Mouse (Mus musculus) naive thymus-derived CD4-positive, alpha-beta T cell, adult 5 months (primary cell): ENCODE results near the gene Slc6a12. TPM values are rescaled to one million over a fixed set of nuclear protein-coding genes. Genes with fewer than 3 reads are reported as not detected.

Experiments used
- polyA plus RNA-seq: library from polyadenylated mRNA; unstranded; fragments of 100-300 nt; shearing (Covaris generic); gene quantifications from one replicate; pipeline ENCODE4 v1.2.1, GENCODE M21; 2017

Slc6a12 gene
- polyA plus RNA-seq: not detected

DNA sequence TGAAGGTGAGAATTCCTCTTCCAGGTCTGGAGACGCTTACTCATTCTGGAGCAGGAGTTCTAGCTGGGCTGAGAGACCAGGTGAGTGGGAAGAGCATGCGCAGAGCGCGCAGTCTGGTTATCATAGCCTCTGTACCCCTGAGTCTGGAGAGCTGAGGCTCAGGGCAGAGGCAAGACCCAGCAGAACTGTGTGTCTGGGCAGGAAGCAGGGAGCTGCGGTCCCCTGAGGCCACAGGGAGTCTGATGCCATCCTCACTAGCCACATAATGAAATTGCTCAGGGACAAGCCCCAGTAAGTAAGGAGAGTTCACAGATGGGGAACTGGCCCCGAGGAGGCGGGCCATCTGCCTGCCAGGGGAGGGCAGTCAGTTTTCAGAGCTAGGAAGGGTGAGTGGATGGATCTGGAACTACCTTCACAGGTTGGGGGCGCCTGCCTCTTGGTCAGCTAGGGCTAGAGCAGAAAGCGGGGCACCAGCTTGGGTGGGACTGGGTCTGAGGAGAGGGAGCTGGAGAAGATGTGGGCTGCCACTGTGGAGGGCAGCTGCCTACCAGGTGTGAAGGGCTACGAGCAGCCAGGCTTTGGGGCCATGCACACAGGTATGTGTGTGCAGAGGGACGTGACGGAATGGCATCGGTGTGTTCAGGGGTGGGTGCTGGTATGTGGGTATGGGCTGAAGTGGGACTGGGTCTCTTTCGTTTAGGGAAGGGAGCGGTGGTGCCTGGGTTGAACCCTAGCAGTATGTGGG is at the start of gene Slc6a12:
Gene Slc6a12 (plus strand): TSS at position 51 of the 745 bp plus-strand sequence.

DNA sequence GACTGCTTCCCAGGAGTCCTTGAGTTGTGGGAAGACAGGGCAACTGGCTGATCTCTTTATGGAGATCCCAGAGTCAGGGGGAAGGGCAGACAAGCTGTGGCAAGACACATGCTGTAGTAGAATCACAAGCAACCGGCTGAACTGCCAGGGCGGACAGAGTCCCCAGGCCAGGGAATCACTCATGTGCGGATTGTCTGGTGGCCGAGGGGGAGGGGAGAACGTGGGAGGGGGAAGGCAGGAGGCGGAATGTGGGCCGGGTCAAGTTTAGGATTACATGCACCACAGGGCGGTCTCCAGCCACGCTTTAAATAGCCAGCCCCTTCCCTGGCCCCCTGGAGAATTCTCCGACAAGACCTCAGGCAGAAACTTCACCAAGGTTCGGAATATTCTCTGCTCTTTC is 42.9 kb upstream of the Slc6a12 start, which contains the start of gene Slc6a13:
Gene Slc6a13 (plus strand): TSS at position 274 of the 400 bp plus-strand sequence.

Other genes starting within 250 kb of the Slc6a12 start
- 12.9 TPM for gene Mical3, start 212.1 kb upstream of the Slc6a12 start, polyA plus RNA-seq
- gene Pex26, start 159.4 kb upstream of the Slc6a12 start, polyA plus RNA-seq: 6.5 TPM
- not detected for gene Tuba8, start 132.4 kb upstream of the Slc6a12 start, polyA plus RNA-seq
- gene Usp18, start 97.2 kb upstream of the Slc6a12 start, polyA plus RNA-seq: 17.8 TPM
- not detected for gene Slc6a13, start 42.8 kb upstream of the Slc6a12 start, polyA plus RNA-seq
- gene Iqsec3, start 130.6 kb downstream of the Slc6a12 start, polyA plus RNA-seq: not detected